Mouse (Mus musculus): ENCODE results near the gene Rab20. TPM values are rescaled to one million over a fixed set of nuclear protein-coding genes. Genes with fewer than 3 reads are reported as not detected.

Gene Rab20
- total RNA-seq, 2 experiments from 2014 or later, result 0.74 to 0.94 TPM

GRCm38 (mm10) chr8:11411504-11412124 is 66.9 kb downstream of the Rab20 start:
- no peak for DNase-seq (ENCODE audit: low spot score in 2 of 2)

- peak; percentile 68 to 86 for DNase-seq (ENCODE audit: low spot score in 2 of 2)
Observed at GRCm38 (mm10) chr8:11405722-11406481, 72.6 kb downstream of the Rab20 start.

- DNase-seq (ENCODE audit: low spot score in 2 of 2), result no peak
Observed at GRCm38 (mm10) chr8:11404614-11405013, 73.9 kb downstream of the Rab20 start.

- DNase-seq (ENCODE audit: low spot score in 2 of 2), result no peak
Observed at GRCm38 (mm10) chr8:11403813-11404212, 74.7 kb downstream of the Rab20 start.

Other genes with a start within 250 kb of the Rab20 start
- gene Col4a2, start 165.9 kb downstream of the Rab20 start, total RNA-seq (2021), result 10 to 100 TPM; 78.5 to 78.8 TPM
- 100 to 1,000 TPM; 108 to 117 TPM for gene Col4a1, start 165.9 kb downstream of the Rab20 start, total RNA-seq (2021)
- gene Naxd, start 18.8 kb upstream of the Rab20 start, total RNA-seq (2021), result 10 to 100 TPM; 55.5 to 58.7 TPM
- gene Cars2, start 72.1 kb upstream of the Rab20 start, total RNA-seq (2021), result 10 to 100 TPM; 20.5 to 22.4 TPM
- gene Ing1, start 76.9 kb upstream of the Rab20 start, total RNA-seq (2021), result 10 to 100 TPM; 28.6 to 36.7 TPM
- gene Ankrd10, start 157.0 kb upstream of the Rab20 start, total RNA-seq (2021), result 10 to 100 TPM; 63.1 to 65.3 TPM
- gene 1700016D06Rik, start 222.4 kb upstream of the Rab20 start, total RNA-seq (2021), result not detected
- gene Arhgef7, start 249.0 kb upstream of the Rab20 start, total RNA-seq (2021), result 100 to 1,000 TPM; 153 to 157 TPM

All from layer of hippocampus, postnatal 14 days (tissue).